Mouse (Mus musculus): ENCODE measurements around the gene Sfrp5. TPM values are rescaled to one million over a fixed set of nuclear protein-coding genes. Genes with fewer than 3 reads are reported as not detected.

Sfrp5 gene
- polyA plus RNA-seq, 1 experiment: 0.10 TPM

- Histone ChIP-seq H3K27ac (ENCODE audit: control insufficient read depth, insufficient read depth, low read depth, low read length) (no peak overlapping the region), H3K4me1 (ENCODE audit: control insufficient read depth, insufficient read depth, low read length) (no peaks in the 10 kb centered on the region; the same call in 1 of the 2 replicates), H3K27me3 (ENCODE audit: control insufficient read depth, insufficient read depth, low read length) (no peaks in the 10 kb centered on the region), H3K36me3 (ENCODE audit: control insufficient read depth, insufficient read depth, low read length) (no peaks in the 10 kb centered on the region; the same call in none of the 2 replicates), H3K4me3 (ENCODE audit: control insufficient read depth, low read depth, low read length) (no peak overlapping the region)
- TF ChIP-seq CTCF (IDR thresholded peaks at IDR 0.05; ENCODE audit: control insufficient read depth, insufficient read depth, insufficient replicate concordance, low read depth, low read length) (no peak), POLR2A (IDR thresholded peaks at IDR 0.05; ENCODE audit: control insufficient read depth, low read depth, low read length) (no peak)
Observed at GRCm38 (mm10) chr19:42176841-42177240, 25.2 kb downstream of the Sfrp5 start.

GRCm38 (mm10) chr19:42170025-42170969 is 31.8 kb downstream of the Sfrp5 start:
- TF ChIP-seq CTCF (IDR thresholded peaks at IDR 0.05; ENCODE audit: control insufficient read depth, insufficient read depth, insufficient replicate concordance, low read depth, low read length) (no peak), POLR2A (IDR thresholded peaks at IDR 0.05; ENCODE audit: control insufficient read depth, low read depth, low read length) (peak; percentile 91)
- H3K4me3 ChIP-seq (ENCODE audit: control insufficient read depth, low read depth, low read length): peak overlapping the region; percentile 94

GRCm38 (mm10) chr19:42169322-42169975 is 32.6 kb downstream of the Sfrp5 start:
- Histone ChIP-seq H3K27ac (ENCODE audit: control insufficient read depth, insufficient read depth, low read depth, low read length) (peak overlapping the region; percentile 23; the same call in 1 of the 2 replicates), H3K27me3 (ENCODE audit: control insufficient read depth, insufficient read depth, low read length) (no peaks in the 10 kb centered on the region), H3K4me3 (ENCODE audit: control insufficient read depth, low read depth, low read length) (no peak overlapping the region), H3K36me3 (ENCODE audit: control insufficient read depth, insufficient read depth, low read length) (no peaks in the 10 kb centered on the region), H3K4me1 (ENCODE audit: control insufficient read depth, insufficient read depth, low read length) (peaks cover 15% of the 10 kb centered on the region)
- TF ChIP-seq POLR2A (IDR thresholded peaks at IDR 0.05; ENCODE audit: control insufficient read depth, low read depth, low read length): no peak
- TF ChIP-seq CTCF (IDR thresholded peaks at IDR 0.05; ENCODE audit: control insufficient read depth, insufficient read depth, insufficient replicate concordance, low read depth, low read length): no peak

More at GRCm38 (mm10) chr19:42170025-42170969, 31.8 kb downstream of the Sfrp5 start:
- H3K27ac ChIP-seq (ENCODE audit: control insufficient read depth, insufficient read depth, low read depth, low read length): peak overlapping the region; percentile 76
- no peaks in the 10 kb centered on the region for H3K27me3 ChIP-seq (ENCODE audit: control insufficient read depth, insufficient read depth, low read length)
- no peaks in the 10 kb centered on the region for H3K36me3 ChIP-seq (ENCODE audit: control insufficient read depth, insufficient read depth, low read length)
- H3K4me1 ChIP-seq (ENCODE audit: control insufficient read depth, insufficient read depth, low read length): peaks cover 13% of the 10 kb centered on the region

GRCm38 (mm10) chr19:42167489-42167888 is 34.6 kb downstream of the Sfrp5 start:
- no peak for TF ChIP-seq POLR2A (IDR thresholded peaks at IDR 0.05; ENCODE audit: control insufficient read depth, low read depth, low read length)
- no peak for TF ChIP-seq CTCF (IDR thresholded peaks at IDR 0.05; ENCODE audit: control insufficient read depth, insufficient read depth, insufficient replicate concordance, low read depth, low read length)
- Histone ChIP-seq H3K36me3 (ENCODE audit: control insufficient read depth, insufficient read depth, low read length) (no peaks in the 10 kb centered on the region), H3K27me3 (ENCODE audit: control insufficient read depth, insufficient read depth, low read length) (no peaks in the 10 kb centered on the region), H3K27ac (ENCODE audit: control insufficient read depth, insufficient read depth, low read depth, low read length) (no peak overlapping the region), H3K4me1 (ENCODE audit: control insufficient read depth, insufficient read depth, low read length) (peaks cover 24% of the 10 kb centered on the region), H3K4me3 (ENCODE audit: control insufficient read depth, low read depth, low read length) (peak overlapping the region; percentile 7; the same call in 1 of the 2 replicates)

- no peaks in the 10 kb centered on the region for H3K36me3 ChIP-seq (ENCODE audit: control insufficient read depth, insufficient read depth, low read length)
Observed at GRCm38 (mm10) chr19:42166766-42167165, 35.3 kb downstream of the Sfrp5 start.

GRCm38 (mm10) chr19:42166130-42166529 is 35.9 kb downstream of the Sfrp5 start:
- Histone ChIP-seq H3K4me3 (ENCODE audit: control insufficient read depth, low read depth, low read length) (peak overlapping the region; percentile 75), H3K27me3 (ENCODE audit: control insufficient read depth, insufficient read depth, low read length) (no peaks in the 10 kb centered on the region), H3K27ac (ENCODE audit: control insufficient read depth, insufficient read depth, low read depth, low read length) (no peak overlapping the region), H3K36me3 (ENCODE audit: control insufficient read depth, insufficient read depth, low read length) (no peaks in the 10 kb centered on the region), H3K4me1 (ENCODE audit: control insufficient read depth, insufficient read depth, low read length) (peaks cover 19% of the 10 kb centered on the region)
- TF ChIP-seq CTCF (IDR thresholded peaks at IDR 0.05; ENCODE audit: control insufficient read depth, insufficient read depth, insufficient replicate concordance, low read depth, low read length): peak; percentile 95
- TF ChIP-seq POLR2A (IDR thresholded peaks at IDR 0.05; ENCODE audit: control insufficient read depth, low read depth, low read length): no peak

More at GRCm38 (mm10) chr19:42166766-42167165, 35.3 kb downstream of the Sfrp5 start:
- Histone ChIP-seq H3K27ac (ENCODE audit: control insufficient read depth, insufficient read depth, low read depth, low read length) (no peak overlapping the region), H3K4me3 (ENCODE audit: control insufficient read depth, low read depth, low read length) (no peak overlapping the region), H3K4me1 (ENCODE audit: control insufficient read depth, insufficient read depth, low read length) (peaks cover 24% of the 10 kb centered on the region), H3K27me3 (ENCODE audit: control insufficient read depth, insufficient read depth, low read length) (no peaks in the 10 kb centered on the region)
- TF ChIP-seq POLR2A (IDR thresholded peaks at IDR 0.05; ENCODE audit: control insufficient read depth, low read depth, low read length) (no peak), CTCF (IDR thresholded peaks at IDR 0.05; ENCODE audit: control insufficient read depth, insufficient read depth, insufficient replicate concordance, low read depth, low read length) (no peak)

GRCm38 (mm10) chr19:42164188-42164587 is 37.9 kb downstream of the Sfrp5 start:
- H3K36me3 ChIP-seq (ENCODE audit: control insufficient read depth, insufficient read depth, low read length): no peaks in the 10 kb centered on the region
- H3K27ac ChIP-seq (ENCODE audit: control insufficient read depth, insufficient read depth, low read depth, low read length): peak overlapping the region; percentile 5; the same call in 1 of the 2 replicates
- TF ChIP-seq CTCF (IDR thresholded peaks at IDR 0.05; ENCODE audit: control insufficient read depth, insufficient read depth, insufficient replicate concordance, low read depth, low read length) (no peak), POLR2A (IDR thresholded peaks at IDR 0.05; ENCODE audit: control insufficient read depth, low read depth, low read length) (no peak)

More at GRCm38 (mm10) chr19:42164188-42164587, 37.9 kb downstream of the Sfrp5 start:
- no peaks in the 10 kb centered on the region for H3K27me3 ChIP-seq (ENCODE audit: control insufficient read depth, insufficient read depth, low read length)
- peak overlapping the region; percentile 65 for H3K4me3 ChIP-seq (ENCODE audit: control insufficient read depth, low read depth, low read length)
- H3K4me1 ChIP-seq (ENCODE audit: control insufficient read depth, insufficient read depth, low read length): peaks cover 19% of the 10 kb centered on the region
